Mouse (Mus musculus) CH12.LX (cell line): ENCODE measurements around the gene Olfr1128. TPM values are rescaled to one million over a fixed set of nuclear protein-coding genes. Genes with fewer than 3 reads are reported as not detected.
"Not testable (repeated sequence)": the region's sequence is repeated elsewhere in the genome, so short reads cannot be mapped to it uniquely, and the experiment has no call there.

ENCODE experiments used
- DNase-seq: peaks from one replicate; pipeline ENCODE4 v3.0.0-alpha.2; 2013; ENCODE audit errors: extremely low read depth
- H3K27ac ChIP-seq: 2 replicates; pipeline ENCODE4 v1.5.1; 2012; ENCODE audit warnings: low read depth, mild to moderate bottlenecking, control low read depth, moderate library complexity; ENCODE audit not compliant: insufficient read depth
- H3K27me3 ChIP-seq: replicated peaks from 2 replicates; pipeline ENCODE3; 2012; ENCODE audit warnings: inconsistent platforms
- H3K36me3 ChIP-seq, 2 experiments: replicated peaks in 1 of 2; 2 replicates each; pipeline versions ENCODE3 to v1.6.1; 2012; ENCODE audit warnings: inconsistent platforms in 1 of 2, low read length in 1 of 2, mild to moderate bottlenecking in 1 of 2, mixed read lengths in 1 of 2, moderate library complexity in 1 of 2; ENCODE audit not compliant: control insufficient read depth in 1 of 2, insufficient read depth in 1 of 2
- H3K4me1 ChIP-seq, 2 experiments: 2 replicates each; pipeline ENCODE4 v1.6.1; 2012; ENCODE audit warnings: inconsistent platforms in 1 of 2, moderate library complexity in 1 of 2; ENCODE audit not compliant: insufficient read depth in 2 of 2, control insufficient read depth in 1 of 2
- H3K4me2 ChIP-seq: 2 replicates; pipeline ENCODE4 v1.6.1; 2012; ENCODE audit warnings: low read depth, mild to moderate bottlenecking, control low read depth; ENCODE audit not compliant: poor library complexity, insufficient read depth, severe bottlenecking
- H3K4me3 ChIP-seq, 3 experiments: fragments of 150-350 bp in 1 of 3; sonication (generic) in 1 of 3; replicated peaks in 1 of 3; 2 replicates each; pipeline versions ENCODE3 to v1.5.1; 2011 to 2012; ENCODE audit warnings: low read depth in 2 of 3, low read length in 2 of 3, mild to moderate bottlenecking in 2 of 3, moderate library complexity in 2 of 3, control low read depth in 1 of 3, improper control_type of control experiment in 1 of 3, inconsistent platforms in 1 of 3, mixed read lengths in 1 of 3; ENCODE audit not compliant: poor library complexity in 1 of 3
- H3K79me2 ChIP-seq: replicated peaks from 2 replicates; pipeline ENCODE4 v1.6.1; 2012; ENCODE audit warnings: mild to moderate bottlenecking, moderate library complexity; ENCODE audit not compliant: control insufficient read depth, poor library complexity, insufficient read depth, severe bottlenecking; ENCODE audit errors: extremely low read depth
- H3K9ac ChIP-seq: 2 replicates; pipeline ENCODE4 v1.6.1; 2012; ENCODE audit warnings: low read depth, mild to moderate bottlenecking, control low read depth, moderate library complexity; ENCODE audit not compliant: insufficient read depth
- H3K9me3 ChIP-seq: replicated peaks from 2 replicates; pipeline ENCODE3; 2012; ENCODE audit warnings: low read length, inconsistent platforms, mixed read lengths
- BHLHE40 ChIP-seq: IDR thresholded peaks from 2 replicates; pipeline ENCODE4 v1.6.1; 2011; ENCODE audit warnings: mild to moderate bottlenecking, low read depth, low read length, improper control_type of control experiment
- CHD2 ChIP-seq: IDR thresholded peaks from 2 replicates; pipeline ENCODE4 v1.6.1; 2011; ENCODE audit warnings: low read length, improper control_type of control experiment
- E2F4 ChIP-seq: IDR thresholded peaks from 2 replicates; pipeline ENCODE4 v1.6.1; 2011; ENCODE audit warnings: low read depth, low read length, improper control_type of control experiment; ENCODE audit not compliant: insufficient replicate concordance
- EP300 ChIP-seq: IDR thresholded peaks from 2 replicates; pipeline ENCODE4 v1.6.1; 2011; ENCODE audit warnings: low read length, improper control_type of control experiment
- ETS1 ChIP-seq: conservative IDR thresholded peaks from 2 replicates; pipeline ENCODE4 v1.6.1; 2012; ENCODE audit warnings: low read depth, mild to moderate bottlenecking, inconsistent platforms, low read length, improper control_type of control experiment, moderate library complexity
- HCFC1 ChIP-seq: IDR thresholded peaks from 2 replicates; pipeline ENCODE4 v1.6.1; 2012; ENCODE audit warnings: low read depth, mild to moderate bottlenecking, inconsistent platforms, low read length, improper control_type of control experiment
- IRF4 ChIP-seq: IDR thresholded peaks from 2 replicates; pipeline ENCODE4 v1.6.1; 2014; ENCODE audit warnings: low read depth, mild to moderate bottlenecking, inconsistent platforms, low read length, improper control_type of control experiment
- JUND ChIP-seq: conservative IDR thresholded peaks from 2 replicates; pipeline ENCODE4 v1.6.1; 2011; ENCODE audit warnings: low read depth, low read length, improper control_type of control experiment
- KAT2A ChIP-seq: IDR thresholded peaks from 2 replicates; pipeline ENCODE4 v1.6.1; 2012; ENCODE audit warnings: low read length, improper control_type of control experiment, inconsistent platforms; ENCODE audit not compliant: insufficient replicate concordance
- MAFK ChIP-seq: IDR thresholded peaks from 2 replicates; pipeline ENCODE4 v1.6.1; 2011; ENCODE audit warnings: low read length, improper control_type of control experiment; ENCODE audit not compliant: insufficient replicate concordance
- MAX ChIP-seq: IDR thresholded peaks from 2 replicates; pipeline ENCODE4 v1.6.1; 2011; ENCODE audit warnings: low read length, improper control_type of control experiment
- MAZ ChIP-seq: IDR thresholded peaks from 2 replicates; pipeline ENCODE4 v1.6.1; 2012; ENCODE audit warnings: low read depth, mild to moderate bottlenecking, inconsistent platforms, low read length, improper control_type of control experiment, moderate library complexity
- NELFE ChIP-seq: IDR thresholded peaks from 2 replicates; pipeline ENCODE4 v1.6.1; 2011; ENCODE audit warnings: low read depth, low read length, improper control_type of control experiment
- NRF1 ChIP-seq: IDR thresholded peaks from 2 replicates; pipeline ENCODE4 v1.6.1; 2014; ENCODE audit warnings: low read depth, mild to moderate bottlenecking, inconsistent platforms, low read length, improper control_type of control experiment, moderate library complexity
- POLR2A ChIP-seq: IDR thresholded peaks from 2 replicates; pipeline ENCODE4 v1.6.1; 2011; ENCODE audit warnings: low read depth, mild to moderate bottlenecking, improper control_type of control experiment, low read length
- POLR2AphosphoS2 ChIP-seq: IDR thresholded peaks from 2 replicates; pipeline ENCODE4 v1.6.1; 2011; ENCODE audit warnings: low read depth, low read length, improper control_type of control experiment
- RAD21 ChIP-seq: IDR thresholded peaks from 2 replicates; pipeline ENCODE4 v1.6.1; 2011; ENCODE audit warnings: low read depth, mild to moderate bottlenecking, low read length, improper control_type of control experiment, moderate library complexity
- RCOR1 ChIP-seq: conservative IDR thresholded peaks from 2 replicates; pipeline ENCODE4 v1.6.1; 2012; ENCODE audit warnings: low read depth, mild to moderate bottlenecking, inconsistent platforms, low read length, improper control_type of control experiment
- SIN3A ChIP-seq: IDR thresholded peaks from 2 replicates; pipeline ENCODE4 v1.6.1; 2012; ENCODE audit warnings: low read length, improper control_type of control experiment, inconsistent platforms
- SMC3 ChIP-seq: IDR thresholded peaks from 2 replicates; pipeline ENCODE4 v1.6.1; 2011; ENCODE audit warnings: low read depth, low read length, improper control_type of control experiment
- TCF12 ChIP-seq: IDR thresholded peaks from 2 replicates; pipeline ENCODE4 v1.6.1; 2014; ENCODE audit warnings: low read depth, mild to moderate bottlenecking, inconsistent platforms, low read length, improper control_type of control experiment
- USF1 ChIP-seq: IDR thresholded peaks from 2 replicates; pipeline ENCODE4 v1.6.1; 2014; ENCODE audit warnings: low read depth, mild to moderate bottlenecking, inconsistent platforms, low read length, improper control_type of control experiment
- USF2 ChIP-seq: conservative IDR thresholded peaks from 2 replicates; pipeline ENCODE4 v1.6.1; 2011; ENCODE audit warnings: low read depth, low read length, improper control_type of control experiment
- ZC3H11A ChIP-seq: IDR thresholded peaks from 2 replicates; pipeline ENCODE4 v1.6.1; 2012; ENCODE audit warnings: low read depth, mild to moderate bottlenecking, inconsistent platforms, low read length, improper control_type of control experiment
- ZKSCAN1 ChIP-seq: IDR thresholded peaks from 2 replicates; pipeline ENCODE4 v1.6.1; 2012; ENCODE audit warnings: low read depth, inconsistent platforms, low read length, improper control_type of control experiment, borderline replicate concordance
- dilution Hi-C: fragments of 300-500 bp; cut with MboI; formaldehyde crosslinking; loops from 2 replicates; pipeline ENCODE4 v1.14.3; 2020; ENCODE audit warnings: low sequenced_read_pairs; ENCODE audit not compliant: extremely low pct_unique_long_range_greater_than_20kb, extremely low pct_ligation_motif_present
- in situ Hi-C: fragments of 300-500 bp; cut with MboI; formaldehyde crosslinking; loops from 3 replicates; pipeline ENCODE4 v1.14.3; 2019; ENCODE audit warnings: low sequenced_read_pairs, low pct_ligation_motif_present, low pct_unique_long_range_greater_than_20kb, mixed read lengths
- polyA plus RNA-seq: library from polyadenylated mRNA; unstranded; fragments of >175 nt; gene quantifications from 2 replicates; pipeline ENCODE4 v1.2.1, GENCODE M21; 2012; ENCODE audit warnings: low read depth; ENCODE audit not compliant: insufficient read length
- total RNA-seq, 2 experiments: library from RNA; depleted of rRNA; stranded (reverse); fragments of 300-350 nt in 1 of 2; fragments of >200 nt in 1 of 2; gene quantifications; 2 replicates each; pipeline ENCODE4 v1.2.3; 2012 to 2014

The Olfr1128 gene
- total and polyA plus RNA-seq, 3 experiments, result not detected

DNA sequence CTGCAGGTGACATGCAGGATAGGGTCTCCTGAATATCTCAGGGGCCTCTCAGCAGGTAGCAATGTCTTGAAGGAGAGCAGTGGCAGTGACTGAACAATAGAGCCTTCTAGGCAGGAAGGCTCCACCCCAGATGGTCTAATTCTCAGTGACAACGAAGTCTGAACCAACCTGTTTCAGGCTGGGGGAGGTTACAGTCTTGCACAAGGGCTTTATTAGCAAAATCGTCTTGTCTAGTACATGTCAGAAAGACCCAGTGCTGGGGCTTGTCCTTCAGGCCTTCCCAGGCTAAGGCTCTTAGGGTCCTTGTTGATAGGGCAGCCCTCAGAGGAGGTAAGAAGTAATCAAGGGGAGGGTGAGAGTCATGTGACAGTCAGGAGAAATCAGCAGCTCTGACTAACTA is 10.5 kb downstream of the Olfr1128 start:
- in situ Hi-C loops, result no loop called here

DNA sequence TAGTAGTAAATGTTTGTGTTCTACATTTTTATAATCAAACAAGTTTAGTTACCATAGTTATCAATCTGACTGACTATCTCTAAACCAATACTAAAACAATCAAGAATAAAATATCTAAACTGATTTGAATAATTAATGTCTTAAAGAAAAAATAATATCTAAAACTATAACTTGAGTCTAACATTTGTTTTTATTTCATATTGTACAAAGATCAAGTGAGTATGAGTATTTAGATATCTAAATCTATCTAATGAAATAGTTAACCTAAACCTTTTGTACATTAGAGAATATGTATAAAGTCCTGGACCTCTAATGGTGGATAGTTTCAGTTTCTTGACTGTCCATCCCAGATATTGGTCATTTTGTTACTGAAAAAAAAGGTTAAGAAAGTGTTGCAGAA is 13.8 kb downstream of the Olfr1128 start, which contains the start of gene Olfr153:
TSS of gene Olfr153 (plus strand) at position 301 of the 400 bp plus-strand sequence.
- Histone ChIP-seq H3K36me3 (no peaks in the 10 kb centered on the region), H3K4me2 (no peak within 1 kb of the TSS), H3K9ac (no peak within 1 kb of the TSS), H3K27me3 (no peaks in the 10 kb centered on the region), H3K4me3 (no peak within 1 kb of the TSS), H3K4me1 (no peaks in the 10 kb centered on the region), H3K9me3 (peaks cover 11% of the 10 kb centered on the region), H3K27ac (no peak within 1 kb of the TSS), H3K79me2 (no peaks in the 10 kb centered on the region)
- dilution Hi-C loops, result no loop called here
- in situ Hi-C loops, result no loop called here
- TF ChIP-seq USF1 (no peak), SIN3A (no peak), POLR2A (no peak), USF2 (no peak), EP300 (no peak), E2F4 (no peak), RCOR1 (no peak), HCFC1 (no peak), IRF4 (no peak), SMC3 (no peak), RAD21 (no peak), ETS1 (no peak), MAZ (no peak)
- no peak for DNase-seq

More for the DNA sequence above, 10.5 kb downstream of the Olfr1128 start:
- Histone ChIP-seq H3K4me2 (no peak overlapping the region), H3K4me1 (no peaks in the 10 kb centered on the region), H3K79me2 (no peaks in the 10 kb centered on the region), H3K9me3 (peaks cover 9% of the 10 kb centered on the region), H3K9ac (no peak overlapping the region), H3K36me3 (no peaks in the 10 kb centered on the region), H3K27ac (no peak overlapping the region), H3K27me3 (no peaks in the 10 kb centered on the region), H3K4me3 (no peak overlapping the region)
- dilution Hi-C loops, result no loop called here
- no peak for DNase-seq
- TF ChIP-seq CHD2 (no peak), USF1 (no peak), MAFK (no peak), TCF12 (no peak), MAX (no peak), ZKSCAN1 (no peak), BHLHE40 (no peak), KAT2A (no peak), POLR2AphosphoS2 (no peak), POLR2A (no peak), ZC3H11A (no peak), NRF1 (no peak), JUND (no peak), NELFE (no peak), RAD21 (no peak)

DNA sequence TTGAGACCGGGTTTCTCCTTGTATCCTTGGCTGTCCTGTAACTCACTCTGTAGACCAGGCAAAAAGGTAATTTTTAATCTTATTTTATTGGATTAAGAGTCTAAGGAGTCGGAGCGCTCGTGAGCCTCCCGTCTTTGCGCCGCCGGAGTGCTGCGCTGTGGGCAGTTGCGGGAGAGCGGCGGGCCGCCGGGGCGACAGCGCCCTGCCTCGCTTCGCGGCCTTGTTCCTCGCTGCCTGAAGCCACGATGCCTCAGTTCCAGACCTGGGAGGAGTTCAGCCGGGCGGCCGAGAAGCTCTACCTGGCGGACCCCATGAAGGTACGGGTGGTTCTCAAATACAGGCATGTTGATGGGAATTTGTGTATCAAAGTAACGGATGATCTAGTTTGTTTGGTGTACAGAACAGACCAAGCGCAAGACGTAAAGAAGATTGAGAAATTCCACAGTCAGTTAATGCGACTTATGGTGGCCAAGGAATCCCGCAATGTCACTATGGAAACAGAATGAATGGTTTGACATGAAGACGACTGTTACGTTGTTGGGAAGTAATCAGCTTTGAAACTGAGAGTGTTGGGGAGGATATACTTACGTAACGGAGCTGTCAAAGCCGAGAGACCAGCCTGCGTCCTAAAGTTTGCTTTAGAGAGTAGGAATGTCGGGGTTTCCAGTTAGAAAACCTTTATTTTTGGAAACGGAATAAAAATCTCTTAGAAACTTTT is 19.3 kb downstream of the Olfr1128 start:
- H3K4me1 ChIP-seq, H3K4me2 ChIP-seq, H3K27ac ChIP-seq, H3K79me2 ChIP-seq, in situ Hi-C loops, DNase-seq, H3K27me3 ChIP-seq, H3K4me3 ChIP-seq, H3K36me3 ChIP-seq, H3K9ac ChIP-seq, dilution Hi-C loops: not testable (repeated sequence)
- H3K9me3 ChIP-seq, result peaks cover 14% of the 10 kb centered on the region
